Mouse (Mus musculus) E14TG2a.4 (cell line): Measurements from ENCODE around the gene Acot7.

Source experiments
- CTCF ChIP-seq: conservative IDR thresholded peaks from 2 replicates; pipeline ENCODE4 v1.5.1; 2014; ENCODE audit warnings: low read length
- NANOG ChIP-seq: IDR thresholded peaks from 2 replicates; pipeline ENCODE4 v1.6.1; 2014; ENCODE audit warnings: borderline replicate concordance, low read length, mixed read lengths
- POU5F1 ChIP-seq: IDR thresholded peaks from 2 replicates; pipeline ENCODE4 v1.6.1; 2014; ENCODE audit warnings: low read length, borderline replicate concordance

- TF ChIP-seq CTCF, result no peak
- no peak for TF ChIP-seq NANOG
- TF ChIP-seq POU5F1, result no peak
Measured at GRCm38 (mm10) chr4:152282721-152283120, 104.8 kb downstream of the Acot7 start.
